Mouse (Mus musculus): ENCODE results near the gene Cttnbp2. TPM values are rescaled to one million over a fixed set of nuclear protein-coding genes. Genes with fewer than 3 reads are reported as not detected.

Cttnbp2 gene
- total and polyA plus RNA-seq, 2 experiments from 2014 or later, result 27.3 to 32.2 TPM

GRCm38 (mm10) chr6:18530394-18530793, 15.8 kb upstream of the Cttnbp2 start:
- no peak overlapping the region for H3K9ac ChIP-seq (replicated peaks; ENCODE audit: low read length, poor library complexity, severe bottlenecking)
- H3K4me2 ChIP-seq (ENCODE audit: low read depth, low read length, poor library complexity, severe bottlenecking), result no peak overlapping the region
- 91% methylated on average over 3 of the region's 3 CpGs for WGBS
- H3K27me3 ChIP-seq (ENCODE audit: insufficient read depth, low read length), result no peaks in the 10 kb centered on the region
- H3K4me1 ChIP-seq (ENCODE audit: insufficient read depth, low read length), result no peaks in the 10 kb centered on the region
- TF ChIP-seq CTCF (IDR thresholded peaks at IDR 0.05), result no peak
- no peak overlapping the region for H3K27ac ChIP-seq (ENCODE audit: low read depth, low read length)
- H3K9me3 ChIP-seq (ENCODE audit: low read length), result no peaks in the 10 kb centered on the region
- ATAC-seq (ENCODE audit: low FRiP score) (no peak), DNase-seq (ENCODE audit: low spot score) (no peak)
- no peaks in the 10 kb centered on the region for H3K36me3 ChIP-seq (ENCODE audit: insufficient read depth, low read length)
- no peak overlapping the region for H3K4me3 ChIP-seq (ENCODE audit: low read depth, low read length)

- no peak for TF ChIP-seq CTCF (IDR thresholded peaks at IDR 0.05)
- no peak overlapping the region for H3K4me3 ChIP-seq (ENCODE audit: low read depth, low read length)
- H3K9me3 ChIP-seq (ENCODE audit: low read length), result no peaks in the 10 kb centered on the region
- H3K4me1 ChIP-seq (ENCODE audit: insufficient read depth, low read length), result no peaks in the 10 kb centered on the region
- 85% methylated on average over 2 of the region's 2 CpGs for WGBS
- no peak overlapping the region for H3K9ac ChIP-seq (replicated peaks; ENCODE audit: low read length, poor library complexity, severe bottlenecking)
- H3K4me2 ChIP-seq (ENCODE audit: low read depth, low read length, poor library complexity, severe bottlenecking), result no peak overlapping the region
- H3K27ac ChIP-seq (ENCODE audit: low read depth, low read length), result no peak overlapping the region
- DNase-seq (ENCODE audit: low spot score), result no peak
- no peaks in the 10 kb centered on the region for H3K36me3 ChIP-seq (ENCODE audit: insufficient read depth, low read length)
- no peak for ATAC-seq (ENCODE audit: low FRiP score)
- no peaks in the 10 kb centered on the region for H3K27me3 ChIP-seq (ENCODE audit: insufficient read depth, low read length)
These were observed 3.0 kb upstream of the Cttnbp2 start for GRCm38 (mm10) chr6:18517626-18518025.

GRCm38 (mm10) chr6:18513611-18514473, 801 bp downstream of the Cttnbp2 start:
- peak; percentile 39 for TF ChIP-seq CTCF (IDR thresholded peaks at IDR 0.05)
- peak overlapping the region; percentile 72 for H3K4me2 ChIP-seq (ENCODE audit: low read depth, low read length, poor library complexity, severe bottlenecking)
- DNase-seq (ENCODE audit: low spot score) (peak; percentile 56), ATAC-seq (ENCODE audit: low FRiP score) (peak; percentile 69)
- H3K27ac ChIP-seq (ENCODE audit: low read depth, low read length), result peak overlapping the region; percentile 91
- peak overlapping the region; percentile 94 for H3K4me3 ChIP-seq (ENCODE audit: low read depth, low read length)
- 2% methylated on average over 28 of the region's 28 CpGs for WGBS
- H3K4me1 ChIP-seq (ENCODE audit: insufficient read depth, low read length), result peaks cover 3% of the 10 kb centered on the region; the same call in 1 of the 2 replicates
- H3K9me3 ChIP-seq (ENCODE audit: low read length), result no peaks in the 10 kb centered on the region
- H3K36me3 ChIP-seq (ENCODE audit: insufficient read depth, low read length), result no peaks in the 10 kb centered on the region
- peak overlapping the region; percentile 99 for H3K9ac ChIP-seq (replicated peaks; ENCODE audit: low read length, poor library complexity, severe bottlenecking)
- no peaks in the 10 kb centered on the region for H3K27me3 ChIP-seq (ENCODE audit: insufficient read depth, low read length)

DNA sequence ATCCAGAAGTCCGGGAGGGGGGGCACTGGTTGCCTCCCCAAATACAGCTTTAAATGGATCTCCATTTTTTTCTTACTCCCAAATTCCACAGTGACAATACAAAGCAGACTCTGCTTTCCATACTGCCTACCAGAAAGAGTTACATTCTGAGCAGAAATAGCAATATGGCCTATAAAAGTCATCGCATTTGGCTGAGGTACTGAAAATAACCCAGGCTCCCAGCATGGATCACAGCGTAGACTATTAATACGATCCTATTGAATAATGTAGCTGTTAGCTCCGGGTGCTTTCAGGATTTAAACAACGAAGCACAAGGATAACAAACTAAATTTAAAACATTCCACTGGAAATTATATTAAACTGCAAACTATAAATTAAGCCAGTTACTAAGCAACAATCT, 2.8 kb downstream of the Cttnbp2 start:
- H3K4me1 ChIP-seq (ENCODE audit: insufficient read depth, low read length), result peaks cover 6% of the 10 kb centered on the region; the same call in 1 of the 2 replicates
- no peak overlapping the region for H3K9ac ChIP-seq (replicated peaks; ENCODE audit: low read length, poor library complexity, severe bottlenecking)
- peak overlapping the region; percentile 21 for H3K4me3 ChIP-seq (ENCODE audit: low read depth, low read length)
- no peak for ATAC-seq (ENCODE audit: low FRiP score)
- no peak overlapping the region for H3K27ac ChIP-seq (ENCODE audit: low read depth, low read length)
- no peak for TF ChIP-seq CTCF (IDR thresholded peaks at IDR 0.05)
- no peaks in the 10 kb centered on the region for H3K9me3 ChIP-seq (ENCODE audit: low read length)
- 39% methylated on average over 6 of the region's 6 CpGs for WGBS
- no peaks in the 10 kb centered on the region for H3K27me3 ChIP-seq (ENCODE audit: insufficient read depth, low read length)
- H3K36me3 ChIP-seq (ENCODE audit: insufficient read depth, low read length), result no peaks in the 10 kb centered on the region
- H3K4me2 ChIP-seq (ENCODE audit: low read depth, low read length, poor library complexity, severe bottlenecking), result peak overlapping the region; percentile 72
- DNase-seq (ENCODE audit: low spot score), result no peak

DNA sequence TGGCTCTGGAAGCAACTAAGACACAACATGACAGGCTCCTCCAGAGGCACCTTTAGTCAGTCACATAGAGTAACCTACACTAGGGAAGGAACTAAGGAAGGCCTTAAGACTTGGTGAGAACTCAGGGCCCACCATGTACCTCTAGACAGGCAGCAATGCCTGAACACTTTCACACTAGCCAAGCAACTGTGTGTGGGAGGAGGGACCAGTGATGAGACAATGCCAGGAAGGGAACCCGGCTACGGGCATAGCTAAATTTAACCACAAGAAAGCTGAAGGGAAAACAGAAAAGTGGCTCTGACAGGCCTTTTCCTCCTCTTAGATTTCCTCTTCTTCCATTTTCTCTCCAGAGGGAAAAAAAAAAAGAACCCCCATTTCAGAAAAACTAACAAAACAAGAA, 6.6 kb downstream of the Cttnbp2 start:
- DNase-seq (ENCODE audit: low spot score) (no peak), ATAC-seq (ENCODE audit: low FRiP score) (no peak)
- Histone ChIP-seq H3K4me3 (ENCODE audit: low read depth, low read length) (no peak overlapping the region), H3K36me3 (ENCODE audit: insufficient read depth, low read length) (no peaks in the 10 kb centered on the region), H3K9ac (replicated peaks; ENCODE audit: low read length, poor library complexity, severe bottlenecking) (no peak overlapping the region), H3K4me2 (ENCODE audit: low read depth, low read length, poor library complexity, severe bottlenecking) (no peak overlapping the region), H3K4me1 (ENCODE audit: insufficient read depth, low read length) (peaks cover 6% of the 10 kb centered on the region; the same call in 1 of the 2 replicates), H3K27me3 (ENCODE audit: insufficient read depth, low read length) (no peaks in the 10 kb centered on the region), H3K27ac (ENCODE audit: low read depth, low read length) (no peak overlapping the region), H3K9me3 (ENCODE audit: low read length) (no peaks in the 10 kb centered on the region)
- no peak for TF ChIP-seq CTCF (IDR thresholded peaks at IDR 0.05)
- WGBS, result 74% methylated on average over 2 of the region's 2 CpGs

- no peak overlapping the region for H3K9ac ChIP-seq (replicated peaks; ENCODE audit: low read length, poor library complexity, severe bottlenecking)
- no peak for DNase-seq (ENCODE audit: low spot score)
- no peak overlapping the region for H3K4me2 ChIP-seq (ENCODE audit: low read depth, low read length, poor library complexity, severe bottlenecking)
- no peaks in the 10 kb centered on the region for H3K9me3 ChIP-seq (ENCODE audit: low read length)
- 0 out of 2 replicates have a peak, but pooled peaks cover 5% of the 10 kb centered on the region for H3K36me3 ChIP-seq (ENCODE audit: insufficient read depth, low read length)
- WGBS, result 65% methylated on average over 5 of the region's 5 CpGs
- H3K4me3 ChIP-seq (ENCODE audit: low read depth, low read length), result no peak overlapping the region
- H3K4me1 ChIP-seq (ENCODE audit: insufficient read depth, low read length), result no peaks in the 10 kb centered on the region
- no peak for TF ChIP-seq CTCF (IDR thresholded peaks at IDR 0.05)
- no peaks in the 10 kb centered on the region for H3K27me3 ChIP-seq (ENCODE audit: insufficient read depth, low read length)
- H3K27ac ChIP-seq (ENCODE audit: low read depth, low read length), result no peak overlapping the region
- no peak for ATAC-seq (ENCODE audit: low FRiP score)
These were observed 14.8 kb downstream of the Cttnbp2 start for GRCm38 (mm10) chr6:18499833-18500232.

Data from midbrain, postnatal 0 days (tissue).